Mouse (Mus musculus): Measurements from ENCODE around the gene Rbms2. TPM values are rescaled to one million over a fixed set of nuclear protein-coding genes. Genes with fewer than 3 reads are reported as not detected.
"Not testable (repeated sequence)": the region's sequence is repeated elsewhere in the genome, so short reads cannot be mapped to it uniquely, and the experiment has no call there.

Gene Rbms2
- polyA plus RNA-seq, 1 experiment from 2014 or later: 27.0 TPM

- TF ChIP-seq CTCF (IDR thresholded peaks at IDR 0.05; ENCODE audit: low read depth): no peak
- H3K9ac ChIP-seq (ENCODE audit: low read depth, low read length): peak overlapping the region; percentile 76
- H3K4me1 ChIP-seq (replicated peaks; ENCODE audit: insufficient read depth, low read length): peaks cover 18% of the 10 kb centered on the region
- 5% methylated on average over 3 of the region's 3 CpGs for WGBS
- H3K36me3 ChIP-seq (ENCODE audit: insufficient read depth, low read length): no peaks in the 10 kb centered on the region
- DNase-seq (ENCODE audit: low spot score): no peak
- H3K27ac ChIP-seq: peak overlapping the region; percentile 95
- no peaks in the 10 kb centered on the region for H3K27me3 ChIP-seq (ENCODE audit: insufficient read depth, low read length)
- no peak for ATAC-seq (replicated peaks; ENCODE audit: low FRiP score, low read depth)
- peak overlapping the region; percentile 61 for H3K4me3 ChIP-seq (replicated peaks; ENCODE audit: low read depth, low read length)
- H3K4me2 ChIP-seq (ENCODE audit: low read length): peak overlapping the region; percentile 79
- H3K9me3 ChIP-seq (replicated peaks; ENCODE audit: low read length): no peaks in the 10 kb centered on the region
These were observed 4.8 kb downstream of the Rbms2 start for GRCm38 (mm10) chr10:128175302-128175701.

- not testable (repeated sequence) for H3K4me3 ChIP-seq (replicated peaks; ENCODE audit: low read depth, low read length); DNase-seq (ENCODE audit: low spot score); H3K4me2 ChIP-seq (ENCODE audit: low read length); ATAC-seq (replicated peaks; ENCODE audit: low FRiP score, low read depth); H3K36me3 ChIP-seq (ENCODE audit: insufficient read depth, low read length); H3K27me3 ChIP-seq (ENCODE audit: insufficient read depth, low read length); H3K9me3 ChIP-seq (replicated peaks; ENCODE audit: low read length); H3K27ac ChIP-seq; H3K9ac ChIP-seq (ENCODE audit: low read depth, low read length)
- 95% methylated on average over 10 of the region's 10 CpGs for WGBS
- peaks cover 22% of the 10 kb centered on the region for H3K4me1 ChIP-seq (replicated peaks; ENCODE audit: insufficient read depth, low read length)
These were observed 8.7 kb downstream of the Rbms2 start for GRCm38 (mm10) chr10:128171348-128171747.

DNA sequence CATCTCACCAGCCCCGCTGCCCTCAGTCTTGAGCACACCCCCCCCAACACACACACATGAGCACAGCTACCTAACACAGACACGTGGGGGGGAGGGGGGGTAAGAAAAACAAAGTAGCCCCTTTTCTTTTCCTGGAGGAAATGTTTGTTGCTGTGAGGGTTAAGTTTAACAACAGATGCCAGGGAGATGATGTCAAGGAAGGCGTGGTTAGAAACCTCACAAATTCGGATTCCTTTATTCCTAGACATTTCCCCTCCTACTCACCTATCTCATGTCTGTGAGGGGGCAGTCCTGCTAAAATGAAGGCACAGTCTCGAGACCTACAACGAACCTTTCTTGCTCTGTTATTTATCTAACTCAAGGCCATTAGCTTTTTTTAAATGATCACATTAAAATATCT, 13.0 kb downstream of the Rbms2 start:
- WGBS: 25% methylated on average over 6 of the region's 6 CpGs
- ATAC-seq (replicated peaks; ENCODE audit: low FRiP score, low read depth): no peak; the same call in 1 of the 2 replicates
- peak; percentile 78 for DNase-seq (ENCODE audit: low spot score)
- no peaks in the 10 kb centered on the region for H3K27me3 ChIP-seq (ENCODE audit: insufficient read depth, low read length)
- H3K9me3 ChIP-seq (replicated peaks; ENCODE audit: low read length): no peaks in the 10 kb centered on the region
- H3K4me1 ChIP-seq (replicated peaks; ENCODE audit: insufficient read depth, low read length): peaks cover 7% of the 10 kb centered on the region; the same call in 1 of the 2 replicates
- no peak overlapping the region for H3K4me2 ChIP-seq (ENCODE audit: low read length)
- no peak overlapping the region for H3K9ac ChIP-seq (ENCODE audit: low read depth, low read length)
- TF ChIP-seq CTCF (IDR thresholded peaks at IDR 0.05; ENCODE audit: low read depth): no peak
- H3K4me3 ChIP-seq (replicated peaks; ENCODE audit: low read depth, low read length): no peak overlapping the region
- no peaks in the 10 kb centered on the region for H3K36me3 ChIP-seq (ENCODE audit: insufficient read depth, low read length)
- H3K27ac ChIP-seq: peak overlapping the region; percentile 73

- not testable (repeated sequence) for DNase-seq (ENCODE audit: low spot score); H3K9me3 ChIP-seq (replicated peaks; ENCODE audit: low read length); H3K4me2 ChIP-seq (ENCODE audit: low read length); H3K27me3 ChIP-seq (ENCODE audit: insufficient read depth, low read length); H3K9ac ChIP-seq (ENCODE audit: low read depth, low read length); H3K4me3 ChIP-seq (replicated peaks; ENCODE audit: low read depth, low read length); ATAC-seq (replicated peaks; ENCODE audit: low FRiP score, low read depth); H3K27ac ChIP-seq; H3K4me1 ChIP-seq (replicated peaks; ENCODE audit: insufficient read depth, low read length); H3K36me3 ChIP-seq (ENCODE audit: insufficient read depth, low read length)
- WGBS: 71% methylated on average over 2 of the region's 3 CpGs
These were observed 14.4 kb downstream of the Rbms2 start for GRCm38 (mm10) chr10:128165726-128166125.

DNA sequence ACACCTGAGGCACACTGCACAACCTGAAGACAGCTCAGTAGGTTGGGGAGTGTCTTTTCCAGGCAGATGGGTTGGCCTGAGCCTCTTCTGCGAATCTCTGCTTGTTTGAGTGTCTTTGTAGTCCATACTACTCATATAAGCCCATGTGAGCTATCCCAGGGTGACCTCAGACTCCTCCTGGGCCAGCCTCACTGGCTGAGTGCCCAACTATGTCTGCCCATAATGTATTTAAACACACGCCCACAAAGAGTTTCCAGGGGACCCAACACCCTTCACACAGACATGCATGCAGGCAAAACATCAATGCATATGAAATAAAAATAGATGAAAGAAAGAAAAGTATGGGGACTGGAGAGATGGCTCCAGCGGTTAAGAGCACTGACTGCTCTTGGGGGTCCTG, 26.1 kb downstream of the Rbms2 start:
- Histone ChIP-seq H3K27ac (no peak overlapping the region), H3K4me1 (replicated peaks; ENCODE audit: insufficient read depth, low read length) (peaks cover 5% of the 10 kb centered on the region; the same call in 1 of the 2 replicates), H3K9ac (ENCODE audit: low read depth, low read length) (no peak overlapping the region), H3K36me3 (ENCODE audit: insufficient read depth, low read length) (no peaks in the 10 kb centered on the region), H3K4me2 (ENCODE audit: low read length) (no peak overlapping the region), H3K4me3 (replicated peaks; ENCODE audit: low read depth, low read length) (no peak overlapping the region), H3K9me3 (replicated peaks; ENCODE audit: low read length) (no peaks in the 10 kb centered on the region), H3K27me3 (ENCODE audit: insufficient read depth, low read length) (no peaks in the 10 kb centered on the region)
- TF ChIP-seq CTCF (IDR thresholded peaks at IDR 0.05; ENCODE audit: low read depth): no peak
- ATAC-seq (replicated peaks; ENCODE audit: low FRiP score, low read depth) (no peak), DNase-seq (ENCODE audit: low spot score) (no peak)
- WGBS: 65% methylated on average over 3 of the region's 3 CpGs

DNA sequence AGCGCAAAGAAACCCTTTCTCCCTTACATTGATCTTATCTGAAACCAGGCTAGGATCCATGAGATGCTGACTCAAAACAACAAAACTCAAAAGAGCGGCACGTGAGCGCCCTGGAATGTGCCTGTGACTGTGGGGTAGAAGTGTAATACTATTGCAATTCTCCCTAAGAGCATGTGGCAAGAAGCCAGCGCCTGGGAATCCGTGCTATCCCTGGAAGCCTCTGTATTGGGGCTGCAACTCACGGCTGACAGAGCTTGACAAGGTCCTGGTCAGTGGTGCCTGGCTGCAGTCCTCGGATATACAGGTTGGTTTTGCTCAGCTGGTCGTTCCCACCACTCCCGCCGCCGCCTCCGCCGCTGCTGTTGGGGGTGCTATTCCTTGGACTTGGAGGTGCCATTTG, 29.2 kb downstream of the Rbms2 start:
- Histone ChIP-seq H3K4me3 (replicated peaks; ENCODE audit: low read depth, low read length) (no peak overlapping the region), H3K27ac (peak overlapping the region; percentile 54), H3K4me2 (ENCODE audit: low read length) (no peak overlapping the region), H3K9me3 (replicated peaks; ENCODE audit: low read length) (no peaks in the 10 kb centered on the region), H3K36me3 (ENCODE audit: insufficient read depth, low read length) (no peaks in the 10 kb centered on the region), H3K27me3 (ENCODE audit: insufficient read depth, low read length) (no peaks in the 10 kb centered on the region), H3K9ac (ENCODE audit: low read depth, low read length) (no peak overlapping the region), H3K4me1 (replicated peaks; ENCODE audit: insufficient read depth, low read length) (peaks cover 7% of the 10 kb centered on the region; the same call in 1 of the 2 replicates)
- peak; percentile 38 for DNase-seq (ENCODE audit: low spot score)
- no peak for TF ChIP-seq CTCF (IDR thresholded peaks at IDR 0.05; ENCODE audit: low read depth)
- WGBS: 59% methylated on average over 14 of the region's 14 CpGs
- no peak for ATAC-seq (replicated peaks; ENCODE audit: low FRiP score, low read depth)

DNA sequence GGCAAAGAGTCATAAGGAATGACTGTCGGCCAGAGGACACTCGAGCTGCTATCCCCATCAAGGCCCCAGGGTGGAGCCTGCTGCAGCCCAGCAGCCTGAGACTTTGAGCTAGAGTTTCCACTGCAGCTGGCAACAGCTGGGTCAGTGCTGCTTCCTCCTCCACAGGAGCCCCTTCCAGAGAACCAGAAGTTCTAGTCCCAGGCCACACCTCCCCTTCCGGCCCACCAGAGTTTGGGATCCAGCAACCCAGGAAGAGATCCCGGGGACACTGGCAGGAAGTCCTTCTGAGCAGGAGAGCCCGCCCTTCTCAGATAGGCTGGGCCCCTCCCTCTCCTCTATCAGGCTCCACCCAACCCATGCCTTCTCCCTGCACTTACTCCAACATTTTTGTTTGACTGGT, 30.5 kb downstream of the Rbms2 start:
- Histone ChIP-seq H3K9me3 (replicated peaks; ENCODE audit: low read length) (no peaks in the 10 kb centered on the region), H3K4me1 (replicated peaks; ENCODE audit: insufficient read depth, low read length) (peaks cover 7% of the 10 kb centered on the region; the same call in 1 of the 2 replicates), H3K9ac (ENCODE audit: low read depth, low read length) (no peak overlapping the region), H3K27me3 (ENCODE audit: insufficient read depth, low read length) (no peaks in the 10 kb centered on the region), H3K4me3 (replicated peaks; ENCODE audit: low read depth, low read length) (no peak overlapping the region), H3K4me2 (ENCODE audit: low read length) (peak overlapping the region; percentile 18; the same call in 1 of the 2 replicates), H3K27ac (peak overlapping the region; percentile 80), H3K36me3 (ENCODE audit: insufficient read depth, low read length) (peaks cover 7% of the 10 kb centered on the region; the same call in 1 of the 2 replicates)
- WGBS: 3% methylated on average over 5 of the region's 5 CpGs
- ATAC-seq (replicated peaks; ENCODE audit: low FRiP score, low read depth) (peak; percentile 96), DNase-seq (ENCODE audit: low spot score) (peak; percentile 99)
- peak; percentile 68 for TF ChIP-seq CTCF (IDR thresholded peaks at IDR 0.05; ENCODE audit: low read depth)

Measured in kidney, postnatal 0 days (tissue).